Mouse (Mus musculus): ENCODE results near the gene Iqschfp.

- TF ChIP-seq POLR2A (IDR thresholded peaks at IDR 0.05; ENCODE audit: extremely low read depth, insufficient read depth, low read length) = no peak
- TF ChIP-seq CTCF (IDR thresholded peaks at IDR 0.05; ENCODE audit: low read depth, low read length) = no peak
Measured at GRCm38 (mm10) chr3:68379242-68379641, 487.2 kb downstream of the Iqschfp start.
